Mouse (Mus musculus) midbrain, embryonic 16.5 days (tissue): ENCODE measurements around the gene Rnf103. TPM values are rescaled to one million over a fixed set of nuclear protein-coding genes. Genes with fewer than 3 reads are reported as not detected.

ENCODE experiments used
- ATAC-seq: fragments of 200-750 bp; cut with Nextera tagmentation; 2 replicates; pipeline ENCODE4 v1.8.0; 2017; ENCODE audit warnings: moderate TSS enrichment
- H3K27ac ChIP-seq: fragments of 300-500 bp; sonication (generic); 2 replicates; pipeline ENCODE4 v1.5.1; 2014; ENCODE audit warnings: mild to moderate bottlenecking, low read length, mixed read lengths
- H3K27me3 ChIP-seq: fragments of 300-500 bp; sonication (generic); 2 replicates; pipeline ENCODE4 v1.6.1; 2014; ENCODE audit warnings: low read depth, low read length, mixed read lengths; ENCODE audit not compliant: control insufficient read depth, insufficient read depth
- H3K36me3 ChIP-seq: fragments of 300-500 bp; sonication (generic); 2 replicates; pipeline ENCODE4 v1.6.1; 2014; ENCODE audit warnings: mild to moderate bottlenecking, low read length, moderate library complexity, mixed read lengths; ENCODE audit not compliant: control insufficient read depth, insufficient read depth
- H3K4me1 ChIP-seq: fragments of 300-500 bp; sonication (generic); 2 replicates; pipeline ENCODE4 v1.6.1; 2014; ENCODE audit warnings: mild to moderate bottlenecking, low read length, mixed read lengths; ENCODE audit not compliant: control insufficient read depth, insufficient read depth
- H3K4me2 ChIP-seq: fragments of 300-500 bp; sonication (generic); 2 replicates; pipeline ENCODE4 v1.6.1; 2014; ENCODE audit warnings: mild to moderate bottlenecking, low read length, mixed read lengths
- H3K4me3 ChIP-seq: fragments of 300-500 bp; sonication (generic); 2 replicates; pipeline ENCODE4 v1.5.1; 2014; ENCODE audit warnings: low read depth, mild to moderate bottlenecking, low read length, moderate library complexity, mixed read lengths
- H3K9ac ChIP-seq: fragments of 300-500 bp; sonication (generic); 2 replicates; pipeline ENCODE4 v1.6.1; 2014; ENCODE audit warnings: low read depth, low read length, mixed read lengths
- H3K9me3 ChIP-seq: fragments of 300-500 bp; sonication (generic); replicated peaks from 2 replicates; pipeline ENCODE4 v1.6.1; 2014; ENCODE audit warnings: mild to moderate bottlenecking, low read length, mixed read lengths; ENCODE audit not compliant: control insufficient read depth, poor library complexity, severe bottlenecking
- WGBS: fragments of 180-500 bp; shearing (Covaris S2); extraction: QIAGEN DNeasy Blood & Tissue Kit; methylation state at CpG from one replicate; pipeline ENCODE4 v1.1.7; 2014; 5-methylcytosine and 5-hydroxymethylcytosine counted together
- polyA plus RNA-seq: library from polyadenylated mRNA; unstranded; fragments of >200 nt; fragmentation: Nextera tagmentation; extraction: Ambion mirVana; gene quantifications from 2 replicates; pipeline ENCODE4 v1.2.1, GENCODE M21; 2015

The Rnf103 gene
- polyA plus RNA-seq, 1 experiment from 2014 or later, result 22.0 TPM

- no peaks in the 10 kb centered on the region for H3K36me3 ChIP-seq
- no peaks in the 10 kb centered on the region for H3K4me1 ChIP-seq
- ATAC-seq, result no peak
- H3K27ac ChIP-seq, result no peak overlapping the region
- no peaks in the 10 kb centered on the region for H3K9me3 ChIP-seq
- H3K4me3 ChIP-seq, result no peak overlapping the region
- no peak overlapping the region for H3K4me2 ChIP-seq
- H3K27me3 ChIP-seq, result no peaks in the 10 kb centered on the region
- H3K9ac ChIP-seq, result no peak overlapping the region
- WGBS, result 73% methylated on average over 2 of the region's 2 CpGs
Measured at GRCm38 (mm10) chr6:71486226-71486625, 7.5 kb upstream of the Rnf103 start.

GRCm38 (mm10) chr6:71486867-71487266, 6.8 kb upstream of the Rnf103 start:
- H3K9me3 ChIP-seq, result no peaks in the 10 kb centered on the region
- no peak overlapping the region for H3K4me2 ChIP-seq
- no peak for ATAC-seq
- H3K4me3 ChIP-seq, result no peak overlapping the region
- WGBS, result 93% methylated on average over 1 of the region's 1 CpGs
- H3K36me3 ChIP-seq, result no peaks in the 10 kb centered on the region
- no peak overlapping the region for H3K9ac ChIP-seq
- no peaks in the 10 kb centered on the region for H3K27me3 ChIP-seq
- no peak overlapping the region for H3K27ac ChIP-seq
- H3K4me1 ChIP-seq, result no peaks in the 10 kb centered on the region

- Histone ChIP-seq H3K9ac (no peak overlapping the region), H3K4me1 (no peaks in the 10 kb centered on the region), H3K4me3 (no peak overlapping the region), H3K36me3 (no peaks in the 10 kb centered on the region), H3K27ac (no peak overlapping the region), H3K4me2 (no peak overlapping the region), H3K27me3 (no peaks in the 10 kb centered on the region), H3K9me3 (no peaks in the 10 kb centered on the region)
- 65% methylated on average over 3 of the region's 4 CpGs for WGBS
- no peak for ATAC-seq
Measured at GRCm38 (mm10) chr6:71487966-71488365, 5.7 kb upstream of the Rnf103 start.

- WGBS, result 70% methylated on average over 4 of the region's 4 CpGs
- Histone ChIP-seq H3K9ac (no peak overlapping the region), H3K4me2 (no peak overlapping the region), H3K27ac (no peak overlapping the region), H3K9me3 (no peaks in the 10 kb centered on the region), H3K4me1 (peaks cover 13% of the 10 kb centered on the region), H3K36me3 (no peaks in the 10 kb centered on the region), H3K27me3 (no peaks in the 10 kb centered on the region), H3K4me3 (no peak overlapping the region)
- no peak for ATAC-seq
Measured at GRCm38 (mm10) chr6:71492136-71492535, 1.6 kb upstream of the Rnf103 start.

- no peaks in the 10 kb centered on the region; the same call in 1 of the 2 replicates for H3K36me3 ChIP-seq
- no peaks in the 10 kb centered on the region for H3K9me3 ChIP-seq
- peak overlapping the region; percentile 98 for H3K27ac ChIP-seq
- ATAC-seq, result no peak
- 19% methylated on average over 20 of the region's 22 CpGs for WGBS
- no peaks in the 10 kb centered on the region for H3K27me3 ChIP-seq
- H3K4me1 ChIP-seq, result peaks cover 13% of the 10 kb centered on the region
- peak overlapping the region; percentile 79 for H3K4me2 ChIP-seq
- H3K4me3 ChIP-seq, result peak overlapping the region; percentile 96
- peak overlapping the region; percentile 100 for H3K9ac ChIP-seq
Measured at GRCm38 (mm10) chr6:71492756-71493674, 679 bp upstream of the Rnf103 start.

GRCm38 (mm10) chr6:71494341-71495020, 787 bp downstream of the Rnf103 start:
- under 1% methylated on average over 46 of the region's 46 CpGs for WGBS
- H3K4me1 ChIP-seq, result peaks cover 20% of the 10 kb centered on the region
- peak overlapping the region; percentile 96 for H3K4me3 ChIP-seq
- H3K4me2 ChIP-seq, result peak overlapping the region; percentile 79
- H3K9me3 ChIP-seq, result no peaks in the 10 kb centered on the region
- no peaks in the 10 kb centered on the region for H3K27me3 ChIP-seq
- H3K9ac ChIP-seq, result peak overlapping the region; percentile 100
- ATAC-seq, result peak; percentile 25
- no peaks in the 10 kb centered on the region; the same call in 1 of the 2 replicates for H3K36me3 ChIP-seq
- H3K27ac ChIP-seq, result peak overlapping the region; percentile 98

GRCm38 (mm10) chr6:71500575-71500974, 6.9 kb downstream of the Rnf103 start:
- no peak for ATAC-seq
- Histone ChIP-seq H3K36me3 (no peaks in the 10 kb centered on the region; the same call in 1 of the 2 replicates), H3K27me3 (no peaks in the 10 kb centered on the region), H3K4me3 (no peak overlapping the region), H3K4me2 (no peak overlapping the region), H3K4me1 (peaks cover 20% of the 10 kb centered on the region), H3K27ac (no peak overlapping the region), H3K9ac (no peak overlapping the region), H3K9me3 (no peaks in the 10 kb centered on the region)
- WGBS, result 92% methylated on average over 3 of the region's 3 CpGs

- H3K27me3 ChIP-seq, result no peaks in the 10 kb centered on the region
- peaks cover 5% of the 10 kb centered on the region; the same call in 1 of the 2 replicates for H3K36me3 ChIP-seq
- H3K4me1 ChIP-seq, result peaks cover 7% of the 10 kb centered on the region
- no peak overlapping the region for H3K9ac ChIP-seq
- WGBS, result 72% methylated on average over 4 of the region's 4 CpGs
- no peak overlapping the region for H3K4me3 ChIP-seq
- H3K9me3 ChIP-seq, result no peaks in the 10 kb centered on the region
- H3K4me2 ChIP-seq, result no peak overlapping the region
- ATAC-seq, result no peak
- no peak overlapping the region for H3K27ac ChIP-seq
Measured at GRCm38 (mm10) chr6:71503001-71503400, 9.3 kb downstream of the Rnf103 start.

GRCm38 (mm10) chr6:71503670-71504069, 10.0 kb downstream of the Rnf103 start:
- Histone ChIP-seq H3K36me3 (peaks cover 6% of the 10 kb centered on the region; the same call in 1 of the 2 replicates), H3K9ac (no peak overlapping the region), H3K4me1 (peaks cover 4% of the 10 kb centered on the region), H3K4me2 (no peak overlapping the region), H3K4me3 (no peak overlapping the region), H3K27me3 (no peaks in the 10 kb centered on the region), H3K27ac (no peak overlapping the region), H3K9me3 (no peaks in the 10 kb centered on the region)
- no peak for ATAC-seq
